Mouse (Mus musculus) erythroblast, embryonic 14.5 days (primary cell): Measurements from ENCODE around the gene Mras.

Experiments
- GATA1 ChIP-seq: IDR thresholded peaks from 2 replicates; pipeline ENCODE4 v1.6.1; 2012; ENCODE audit warnings: low read length, inconsistent platforms, mixed read lengths
- TAL1 ChIP-seq: IDR thresholded peaks from 3 replicates; pipeline ENCODE4 v1.6.1; 2012; ENCODE audit warnings: low read length, inconsistent platforms, mixed read lengths

- TF ChIP-seq GATA1: no peak
- no peak for TF ChIP-seq TAL1
These were observed 97.1 kb downstream of the Mras start for GRCm38 (mm10) chr9:99340126-99340525.
